Mouse (Mus musculus) embryonic facial prominence, embryonic 14.5 days (tissue): ENCODE results near the gene Slc4a2. TPM values are rescaled to one million over a fixed set of nuclear protein-coding genes. Genes with fewer than 3 reads are reported as not detected.

Experiments used
- ATAC-seq: fragments of 200-750 bp; cut with Nextera tagmentation; 2 replicates; pipeline ENCODE4 v1.8.0; 2017; ENCODE audit warnings: low read depth, moderate number of reproducible peaks, moderate TSS enrichment
- DNase-seq: peaks from one replicate; pipeline ENCODE4 v3.0.0-alpha.2; 2015; ENCODE audit warnings: low spot score
- H3K27ac ChIP-seq: fragments of 300-500 bp; sonication (generic); replicated peaks from 2 replicates; pipeline ENCODE4 v1.5.1; 2014; ENCODE audit warnings: low read depth, mild to moderate bottlenecking, low read length, moderate library complexity
- H3K27me3 ChIP-seq: fragments of 300-500 bp; sonication (generic); replicated peaks from 2 replicates; pipeline ENCODE4 v1.6.1; 2014; ENCODE audit warnings: low read length; ENCODE audit not compliant: control insufficient read depth, insufficient read depth
- H3K36me3 ChIP-seq: fragments of 300-500 bp; sonication (generic); 2 replicates; pipeline ENCODE4 v1.6.1; 2014; ENCODE audit warnings: low read length, mixed read lengths; ENCODE audit not compliant: control insufficient read depth, insufficient read depth
- H3K4me1 ChIP-seq: fragments of 300-500 bp; sonication (generic); 2 replicates; pipeline ENCODE4 v1.6.1; 2014; ENCODE audit warnings: antibody characterized with exemption, low read length; ENCODE audit not compliant: control insufficient read depth, insufficient read depth
- H3K4me2 ChIP-seq: fragments of 300-500 bp; sonication (generic); 2 replicates; pipeline ENCODE4 v1.6.1; 2014; ENCODE audit warnings: low read depth, mild to moderate bottlenecking, low read length, moderate library complexity, mixed read lengths
- H3K4me3 ChIP-seq: fragments of 300-500 bp; sonication (generic); 2 replicates; pipeline ENCODE4 v1.5.1; 2014; ENCODE audit warnings: low read depth, mild to moderate bottlenecking, low read length
- H3K9ac ChIP-seq: fragments of 300-500 bp; sonication (generic); 2 replicates; pipeline ENCODE4 v1.6.1; 2014; ENCODE audit warnings: low read depth, mild to moderate bottlenecking, low read length, moderate library complexity, mixed read lengths
- H3K9me3 ChIP-seq: fragments of 300-500 bp; sonication (generic); 2 replicates; pipeline ENCODE4 v1.6.1; 2016; ENCODE audit warnings: low read length; ENCODE audit not compliant: control insufficient read depth
- WGBS: fragments of 180-500 bp; shearing (Covaris S2); extraction: QIAGEN DNeasy Blood & Tissue Kit; methylation state at CpG from one replicate; pipeline ENCODE4 v1.1.7; 2014; 5-methylcytosine and 5-hydroxymethylcytosine counted together
- polyA plus RNA-seq: library from polyadenylated mRNA; unstranded; fragments of >200 nt; fragmentation: Nextera tagmentation; extraction: Ambion mirVana; gene quantifications from 2 replicates; pipeline ENCODE4 v1.2.1, GENCODE M21; 2014

Gene Slc4a2
- polyA plus RNA-seq, 1 experiment from 2014 or later, result 26.0 TPM

GRCm38 (mm10) chr5:24453283-24453984 is 29.8 kb downstream of the Slc4a2 start:
- Histone ChIP-seq H3K27ac (peak overlapping the region; percentile 91; the same call in 1 of the 2 replicates), H3K9me3 (no peaks in the 10 kb centered on the region), H3K4me3 (peak overlapping the region; percentile 76), H3K4me2 (peak overlapping the region; percentile 95), H3K36me3 (peaks cover 6% of the 10 kb centered on the region; the same call in 1 of the 2 replicates), H3K27me3 (no peaks in the 10 kb centered on the region), H3K4me1 (peaks cover 22% of the 10 kb centered on the region), H3K9ac (peak overlapping the region; percentile 90)
- WGBS, result 9% methylated on average over 3 of the region's 5 CpGs
- ATAC-seq, result no peak
- DNase-seq, result peak; percentile 39

- H3K36me3 ChIP-seq, result peaks cover 6% of the 10 kb centered on the region; the same call in 1 of the 2 replicates
- H3K4me3 ChIP-seq, result peak overlapping the region; percentile 76
- no peak overlapping the region for H3K27ac ChIP-seq
- ATAC-seq (no peak), DNase-seq (no peak)
- H3K27me3 ChIP-seq, result no peaks in the 10 kb centered on the region
- peaks cover 22% of the 10 kb centered on the region for H3K4me1 ChIP-seq
- H3K9me3 ChIP-seq, result no peaks in the 10 kb centered on the region
- H3K9ac ChIP-seq, result peak overlapping the region; percentile 90
- H3K4me2 ChIP-seq, result peak overlapping the region; percentile 95
- 26% methylated on average over 2 of the region's 2 CpGs for WGBS
Observed at GRCm38 (mm10) chr5:24453985-24454303, 30.3 kb downstream of the Slc4a2 start.

- Histone ChIP-seq H3K9ac (no peak overlapping the region), H3K9me3 (no peaks in the 10 kb centered on the region), H3K27ac (no peak overlapping the region), H3K4me2 (peak overlapping the region; percentile 95; the same call in 1 of the 2 replicates), H3K4me3 (no peak overlapping the region), H3K27me3 (no peaks in the 10 kb centered on the region), H3K36me3 (peaks cover 6% of the 10 kb centered on the region; the same call in 1 of the 2 replicates), H3K4me1 (peaks cover 22% of the 10 kb centered on the region)
- DNase-seq (no peak), ATAC-seq (no peak)
- 58% methylated on average over 3 of the region's 3 CpGs for WGBS
Observed at GRCm38 (mm10) chr5:24455076-24455475, 31.4 kb downstream of the Slc4a2 start.

GRCm38 (mm10) chr5:24455613-24456012 is 32.0 kb downstream of the Slc4a2 start:
- DNase-seq (no peak), ATAC-seq (no peak)
- 56% methylated on average over 7 of the region's 7 CpGs for WGBS
- Histone ChIP-seq H3K27ac (no peak overlapping the region), H3K9ac (no peak overlapping the region), H3K36me3 (peaks cover 11% of the 10 kb centered on the region; the same call in 1 of the 2 replicates), H3K27me3 (no peaks in the 10 kb centered on the region), H3K9me3 (no peaks in the 10 kb centered on the region), H3K4me3 (no peak overlapping the region), H3K4me1 (peaks cover 22% of the 10 kb centered on the region), H3K4me2 (peak overlapping the region; percentile 10; the same call in 1 of the 2 replicates)

- no peak for DNase-seq
- no peak overlapping the region for H3K9ac ChIP-seq
- no peak for ATAC-seq
Observed at GRCm38 (mm10) chr5:24466762-24467161, 43.1 kb downstream of the Slc4a2 start.

GRCm38 (mm10) chr5:24470600-24470999 is 47.0 kb downstream of the Slc4a2 start:
- H3K36me3 ChIP-seq, result 0 out of 2 replicates have a peak, but pooled peaks cover 5% of the 10 kb centered on the region

More at GRCm38 (mm10) chr5:24466762-24467161, 43.1 kb downstream of the Slc4a2 start:
- Histone ChIP-seq H3K9me3 (no peaks in the 10 kb centered on the region), H3K4me2 (no peak overlapping the region), H3K27me3 (no peaks in the 10 kb centered on the region), H3K36me3 (peaks cover 2% of the 10 kb centered on the region; the same call in 1 of the 2 replicates), H3K4me1 (no peaks in the 10 kb centered on the region), H3K4me3 (no peak overlapping the region), H3K27ac (no peak overlapping the region)
- 52% methylated on average over 12 of the region's 12 CpGs for WGBS

GRCm38 (mm10) chr5:24472884-24473619 is 49.4 kb downstream of the Slc4a2 start:
- H3K4me1 ChIP-seq, result peaks cover 25% of the 10 kb centered on the region

More at GRCm38 (mm10) chr5:24470600-24470999, 47.0 kb downstream of the Slc4a2 start:
- 10% methylated on average over 5 of the region's 5 CpGs for WGBS
- no peak overlapping the region for H3K27ac ChIP-seq
- H3K4me3 ChIP-seq, result no peak overlapping the region
- H3K27me3 ChIP-seq, result peaks cover 17% of the 10 kb centered on the region
- H3K9me3 ChIP-seq, result no peaks in the 10 kb centered on the region
- no peak overlapping the region for H3K4me2 ChIP-seq
- ATAC-seq (peak; percentile 53; the same call in 1 of the 2 replicates), DNase-seq (peak; percentile 86)
- no peak overlapping the region for H3K9ac ChIP-seq
- H3K4me1 ChIP-seq, result peaks cover 25% of the 10 kb centered on the region

GRCm38 (mm10) chr5:24474025-24474722 is 50.5 kb downstream of the Slc4a2 start:
- Histone ChIP-seq H3K27ac (peak overlapping the region; percentile 52), H3K27me3 (peaks cover 17% of the 10 kb centered on the region), H3K4me1 (peaks cover 25% of the 10 kb centered on the region), H3K4me3 (peak overlapping the region; percentile 49), H3K9ac (peak overlapping the region; percentile 67), H3K9me3 (no peaks in the 10 kb centered on the region), H3K4me2 (peak overlapping the region; percentile 72), H3K36me3 (peaks cover 31% of the 10 kb centered on the region)
- peak; percentile 70 for DNase-seq
- 7% methylated on average over 23 of the region's 77 CpGs for WGBS
- ATAC-seq, result peak; percentile 27

More at GRCm38 (mm10) chr5:24472884-24473619, 49.4 kb downstream of the Slc4a2 start:
- DNase-seq (peak; percentile 70), ATAC-seq (peak; percentile 10; the same call in 1 of the 2 replicates)
- Histone ChIP-seq H3K27me3 (peaks cover 17% of the 10 kb centered on the region), H3K36me3 (peaks cover 19% of the 10 kb centered on the region), H3K9me3 (no peaks in the 10 kb centered on the region), H3K4me3 (no peak overlapping the region; the same call in 1 of the 2 replicates), H3K4me2 (peak overlapping the region; percentile 72), H3K9ac (no peak overlapping the region), H3K27ac (peak overlapping the region; percentile 61; the same call in 1 of the 2 replicates)
- WGBS, result 23% methylated on average over 6 of the region's 7 CpGs
